Mouse (Mus musculus) adrenal gland, adult 8-10 months (tissue): Measurements from ENCODE around the gene Spam1. TPM values are rescaled to one million over a fixed set of nuclear protein-coding genes. Genes with fewer than 3 reads are reported as not detected.

Source experiments
- DNase-seq: peaks from one replicate; pipeline ENCODE4 v3.0.0; 2022
- total RNA-seq, 4 experiments: library from RNA; stranded (reverse); gene quantifications; 2 replicates each; pipeline ENCODE4 v1.2.4; 2022

Gene Spam1
- not detected for total RNA-seq

GRCm38 (mm10) chr6:24790888-24791287 is at the start of gene Spam1:
TSS of gene Spam1 (plus strand) at chr6:24791188.
- no peak for DNase-seq

GRCm38 (mm10) chr6:24748029-24748428 is 43.0 kb upstream of the Spam1 start, which contains the start of gene Hyal4:
TSS of gene Hyal4 (plus strand) at chr6:24748329.
- DNase-seq, result no peak

GRCm38 (mm10) chr6:24759281-24759680 is 31.7 kb upstream of the Spam1 start:
- no peak for DNase-seq

GRCm38 (mm10) chr6:24766261-24766660 is 24.7 kb upstream of the Spam1 start:
- DNase-seq, result no peak

GRCm38 (mm10) chr6:24779182-24779581 is 11.8 kb upstream of the Spam1 start:
- no peak for DNase-seq

GRCm38 (mm10) chr6:24822070-24822469 is 31.1 kb downstream of the Spam1 start:
- DNase-seq, result no peak

Other genes starting within 250 kb of the Spam1 start
- gene Lmod2, start 193.4 kb upstream of the Spam1 start, total RNA-seq, result under 1 TPM in 1 of 4 experiments, not detected in 3; 0.35 TPM
- 10 to 100 TPM; 58.4 to 74.0 (median 63.4) TPM for gene Wasl, start 126.2 kb upstream of the Spam1 start, total RNA-seq
- not detected for gene Hyal6, start 57.9 kb upstream of the Spam1 start, total RNA-seq
- gene Hyal4, start 42.9 kb upstream of the Spam1 start, total RNA-seq, result not detected
- gene Hyal5, start 66.8 kb downstream of the Spam1 start, total RNA-seq, result not detected
- under 1 TPM; 0.15 to 0.37 (median 0.28) TPM for gene Tmem229a, start 165.1 kb downstream of the Spam1 start, total RNA-seq